Mouse (Mus musculus) liver, embryonic 15.5 days (tissue): Measurements from ENCODE around the gene Scn8a. TPM values are rescaled to one million over a fixed set of nuclear protein-coding genes. Genes with fewer than 3 reads are reported as not detected.

Source experiments
- ATAC-seq: fragments of 200-750 bp; cut with Nextera tagmentation; 2 replicates; pipeline ENCODE4 v1.8.0; 2017; ENCODE audit warnings: moderate number of reproducible peaks, mild to moderate bottlenecking, moderate library complexity; ENCODE audit not compliant: insufficient read depth
- H3K27ac ChIP-seq: fragments of 300-500 bp; sonication (generic); replicated peaks from 2 replicates; pipeline ENCODE4 v1.5.1; 2015; ENCODE audit warnings: mild to moderate bottlenecking, inconsistent platforms
- H3K27me3 ChIP-seq: fragments of 300-500 bp; sonication (generic); 2 replicates; pipeline ENCODE4 v1.6.1; 2015; ENCODE audit warnings: mild to moderate bottlenecking, inconsistent platforms
- H3K36me3 ChIP-seq: fragments of 300-500 bp; sonication (generic); replicated peaks from 2 replicates; pipeline ENCODE4 v1.6.1; 2015; ENCODE audit warnings: moderate library complexity, mild to moderate bottlenecking, inconsistent platforms
- H3K4me1 ChIP-seq: fragments of 300-500 bp; sonication (generic); replicated peaks from 2 replicates; pipeline ENCODE4 v1.6.1; 2015; ENCODE audit warnings: inconsistent platforms
- H3K4me2 ChIP-seq: fragments of 300-500 bp; sonication (generic); 2 replicates; pipeline ENCODE4 v1.6.1; 2015; ENCODE audit warnings: moderate library complexity, mild to moderate bottlenecking, inconsistent platforms
- H3K4me3 ChIP-seq: fragments of 300-500 bp; sonication (generic); replicated peaks from 2 replicates; pipeline ENCODE4 v1.5.1; 2015; ENCODE audit warnings: mild to moderate bottlenecking, inconsistent platforms
- H3K9ac ChIP-seq: fragments of 300-500 bp; sonication (generic); 2 replicates; pipeline ENCODE4 v1.6.1; 2015; ENCODE audit warnings: moderate library complexity, mild to moderate bottlenecking, inconsistent platforms
- H3K9me3 ChIP-seq: fragments of 300-500 bp; sonication (generic); replicated peaks from 2 replicates; pipeline ENCODE4 v1.6.1; 2016; ENCODE audit warnings: inconsistent platforms
- WGBS: fragments of 180-500 bp; shearing (Covaris S2); methylation state at CpG from one replicate; pipeline ENCODE4 v1.1.7; 2015; ENCODE audit warnings: mixed read lengths; ENCODE audit not compliant: insufficient replicate concordance; 5-methylcytosine and 5-hydroxymethylcytosine counted together
- polyA plus RNA-seq: library from polyadenylated mRNA; unstranded; fragments of >200 nt; fragmentation: Nextera tagmentation; extraction: Ambion mirVana; gene quantifications from 2 replicates; pipeline ENCODE4 v1.2.1, GENCODE M21; 2015

Gene Scn8a
- polyA plus RNA-seq, 1 experiment from 2014 or later: 0.32 TPM

- Histone ChIP-seq H3K36me3 (no peaks in the 10 kb centered on the region), H3K27me3 (peaks cover 1% of the 10 kb centered on the region; the same call in 1 of the 2 replicates), H3K4me1 (peaks cover 37% of the 10 kb centered on the region), H3K4me3 (no peak overlapping the region), H3K9me3 (no peaks in the 10 kb centered on the region), H3K27ac (no peak overlapping the region), H3K9ac (no peak overlapping the region), H3K4me2 (no peak overlapping the region)
- WGBS: 47% methylated on average over 9 of the region's 9 CpGs
- no peak for ATAC-seq
These were observed 200.1 kb downstream of the Scn8a start for GRCm38 (mm10) chr15:101069641-101070190.

GRCm38 (mm10) chr15:101070762-101071161, 201.1 kb downstream of the Scn8a start:
- Histone ChIP-seq H3K4me1 (peaks cover 37% of the 10 kb centered on the region), H3K27ac (no peak overlapping the region)
- ATAC-seq: no peak

GRCm38 (mm10) chr15:101072736-101073135, 203.1 kb downstream of the Scn8a start:
- peaks cover 39% of the 10 kb centered on the region for H3K4me1 ChIP-seq
- H3K4me3 ChIP-seq: no peak overlapping the region
- ATAC-seq: no peak
- H3K36me3 ChIP-seq: no peaks in the 10 kb centered on the region
- H3K27ac ChIP-seq: no peak overlapping the region
- 36% methylated on average over 2 of the region's 2 CpGs for WGBS
- no peak overlapping the region for H3K4me2 ChIP-seq
- no peaks in the 10 kb centered on the region for H3K9me3 ChIP-seq
- peaks cover 31% of the 10 kb centered on the region for H3K27me3 ChIP-seq
- no peak overlapping the region for H3K9ac ChIP-seq

More at GRCm38 (mm10) chr15:101070762-101071161, 201.1 kb downstream of the Scn8a start:
- 48% methylated on average over 5 of the region's 5 CpGs for WGBS
- Histone ChIP-seq H3K9me3 (no peaks in the 10 kb centered on the region), H3K9ac (no peak overlapping the region), H3K27me3 (peaks cover 12% of the 10 kb centered on the region), H3K4me3 (no peak overlapping the region), H3K4me2 (no peak overlapping the region), H3K36me3 (no peaks in the 10 kb centered on the region)

GRCm38 (mm10) chr15:101074067-101074466, 204.4 kb downstream of the Scn8a start:
- Histone ChIP-seq H3K4me2 (no peak overlapping the region), H3K27ac (no peak overlapping the region), H3K4me1 (peaks cover 39% of the 10 kb centered on the region), H3K27me3 (peaks cover 45% of the 10 kb centered on the region), H3K9me3 (no peaks in the 10 kb centered on the region), H3K36me3 (no peaks in the 10 kb centered on the region), H3K4me3 (no peak overlapping the region), H3K9ac (no peak overlapping the region)
- 55% methylated on average over 5 of the region's 5 CpGs for WGBS
- no peak for ATAC-seq

GRCm38 (mm10) chr15:101075150-101075549, 205.5 kb downstream of the Scn8a start:
- no peak overlapping the region for H3K4me2 ChIP-seq
- no peaks in the 10 kb centered on the region for H3K36me3 ChIP-seq
- peaks cover 34% of the 10 kb centered on the region for H3K4me1 ChIP-seq
- WGBS: 71% methylated on average over 4 of the region's 4 CpGs
- H3K27ac ChIP-seq: no peak overlapping the region
- no peaks in the 10 kb centered on the region for H3K9me3 ChIP-seq
- no peak for ATAC-seq
- H3K27me3 ChIP-seq: peaks cover 55% of the 10 kb centered on the region
- no peak overlapping the region for H3K9ac ChIP-seq
- H3K4me3 ChIP-seq: no peak overlapping the region

GRCm38 (mm10) chr15:101075656-101076055, 206.0 kb downstream of the Scn8a start:
- H3K27me3 ChIP-seq: peaks cover 60% of the 10 kb centered on the region
- H3K4me1 ChIP-seq: peaks cover 30% of the 10 kb centered on the region
- H3K9me3 ChIP-seq: no peaks in the 10 kb centered on the region
- no peaks in the 10 kb centered on the region for H3K36me3 ChIP-seq
- H3K9ac ChIP-seq: no peak overlapping the region
- no peak for ATAC-seq
- 57% methylated on average over 5 of the region's 5 CpGs for WGBS
- no peak overlapping the region for H3K27ac ChIP-seq
- H3K4me3 ChIP-seq: no peak overlapping the region
- no peak overlapping the region for H3K4me2 ChIP-seq

- Histone ChIP-seq H3K27me3 (peaks cover 66% of the 10 kb centered on the region), H3K4me3 (no peak overlapping the region)
These were observed 206.7 kb downstream of the Scn8a start for GRCm38 (mm10) chr15:101076071-101077000.

GRCm38 (mm10) chr15:101077001-101077812, 207.5 kb downstream of the Scn8a start:
- H3K9ac ChIP-seq: no peak overlapping the region

More at GRCm38 (mm10) chr15:101076071-101077000, 206.7 kb downstream of the Scn8a start:
- Histone ChIP-seq H3K4me1 (0 out of 2 replicates have a peak, but pooled peaks cover 26% of the 10 kb centered on the region), H3K4me2 (peak overlapping the region; percentile 61), H3K36me3 (no peaks in the 10 kb centered on the region), H3K27ac (no peak overlapping the region), H3K9me3 (no peaks in the 10 kb centered on the region), H3K9ac (no peak overlapping the region)
- 13% methylated on average over 26 of the region's 26 CpGs for WGBS
- no peak for ATAC-seq

GRCm38 (mm10) chr15:101077813-101078730, 208.4 kb downstream of the Scn8a start, which contains the start of gene Fignl2:
Gene Fignl2, minus strand, starts transcription at chr15:101078567.
- WGBS: 2% methylated on average over 79 of the region's 96 CpGs
- peaks cover 66% of the 10 kb centered on the region for H3K27me3 ChIP-seq
- no peaks in the 10 kb centered on the region for H3K9me3 ChIP-seq

More at GRCm38 (mm10) chr15:101077001-101077812, 207.5 kb downstream of the Scn8a start:
- peak overlapping the region; percentile 61 for H3K4me3 ChIP-seq
- H3K27ac ChIP-seq: no peak overlapping the region
- no peaks in the 10 kb centered on the region for H3K36me3 ChIP-seq
- peaks cover 28% of the 10 kb centered on the region; the same call in 1 of the 2 replicates for H3K4me1 ChIP-seq
- ATAC-seq: no peak
- no peaks in the 10 kb centered on the region for H3K9me3 ChIP-seq
- peak overlapping the region; percentile 61 for H3K4me2 ChIP-seq
- WGBS: 4% methylated on average over 34 of the region's 34 CpGs
- peaks cover 66% of the 10 kb centered on the region for H3K27me3 ChIP-seq

GRCm38 (mm10) chr15:101078731-101079156, 209.1 kb downstream of the Scn8a start:
- H3K4me3 ChIP-seq: peak overlapping the region; percentile 61
- peaks cover 66% of the 10 kb centered on the region for H3K27me3 ChIP-seq
- H3K4me1 ChIP-seq: peaks cover 19% of the 10 kb centered on the region; the same call in 1 of the 2 replicates
- ATAC-seq: peak; percentile 85
- H3K27ac ChIP-seq: peak overlapping the region; percentile 84
- H3K9ac ChIP-seq: no peak overlapping the region; the same call in 1 of the 2 replicates
- 2% methylated on average over 30 of the region's 30 CpGs for WGBS
- no peaks in the 10 kb centered on the region for H3K9me3 ChIP-seq
- H3K36me3 ChIP-seq: no peaks in the 10 kb centered on the region
- H3K4me2 ChIP-seq: peak overlapping the region; percentile 61

More at GRCm38 (mm10) chr15:101077813-101078730, 208.4 kb downstream of the Scn8a start, which contains the start of gene Fignl2:
- peak; percentile 56 for ATAC-seq
- peaks cover 24% of the 10 kb centered on the region; the same call in 1 of the 2 replicates for H3K4me1 ChIP-seq
- peak within 1 kb of the TSS; percentile 61 for H3K4me2 ChIP-seq
- H3K4me3 ChIP-seq: peak within 1 kb of the TSS; percentile 61
- H3K36me3 ChIP-seq: no peaks in the 10 kb centered on the region
- peak within 1 kb of the TSS; percentile 43; the same call in 1 of the 2 replicates for H3K9ac ChIP-seq
- H3K27ac ChIP-seq: peak within 1 kb of the TSS; percentile 84
